Mouse (Mus musculus) ES-Bruce4 (cell line): ENCODE measurements around the gene Nr2f6.
A peak's percentile ranks its signal among the peaks of the same experiment; 100 is the strongest.

ENCODE experiments used
- CTCF ChIP-seq: IDR thresholded peaks from one replicate; pipeline ENCODE4 v1.8.1; 2011; ENCODE audit warnings: low read depth, low read length
- EP300 ChIP-seq: IDR thresholded peaks from 2 replicates; pipeline ENCODE4 v1.6.1; 2011; ENCODE audit warnings: low read depth, low read length; ENCODE audit not compliant: insufficient read depth
- POLR2A ChIP-seq: IDR thresholded peaks from one replicate; pipeline ENCODE4 v1.8.1; 2011; ENCODE audit warnings: low read length; ENCODE audit not compliant: insufficient read depth

GRCm38 (mm10) chr8:71367529-71368176 is 14.1 kb downstream of the Nr2f6 start:
- TF ChIP-seq EP300 (0 out of 2 replicates have a peak, but pooled peaks have one; percentile 1), CTCF (no peak), POLR2A (no peak)
